Mouse (Mus musculus) hindbrain, embryonic 16.5 days (tissue): ENCODE measurements around the gene Saa4. TPM values are rescaled to one million over a fixed set of nuclear protein-coding genes. Genes with fewer than 3 reads are reported as not detected.

Experiments used
- ATAC-seq: fragments of 200-750 bp; cut with Nextera tagmentation; 2 replicates; pipeline ENCODE4 v1.8.0; 2017; ENCODE audit warnings: moderate TSS enrichment, moderate library complexity
- H3K27ac ChIP-seq: fragments of 300-500 bp; sonication (generic); 2 replicates; pipeline ENCODE4 v1.5.1; 2014; ENCODE audit warnings: low read depth, mild to moderate bottlenecking, control low read depth, low read length, moderate library complexity
- H3K27me3 ChIP-seq: fragments of 300-500 bp; sonication (generic); replicated peaks from 2 replicates; pipeline ENCODE4 v1.6.1; 2014; ENCODE audit warnings: low read length; ENCODE audit not compliant: control insufficient read depth, insufficient read depth
- H3K36me3 ChIP-seq: fragments of 300-500 bp; sonication (generic); 2 replicates; pipeline ENCODE4 v1.6.1; 2014; ENCODE audit warnings: mild to moderate bottlenecking, low read length, moderate library complexity, mixed read lengths; ENCODE audit not compliant: control insufficient read depth, insufficient read depth
- H3K4me1 ChIP-seq: fragments of 300-500 bp; sonication (generic); 2 replicates; pipeline ENCODE4 v1.6.1; 2014; ENCODE audit warnings: low read depth, low read length; ENCODE audit not compliant: control insufficient read depth, insufficient read depth
- H3K4me2 ChIP-seq: fragments of 300-500 bp; sonication (generic); 2 replicates; pipeline ENCODE4 v1.6.1; 2014; ENCODE audit warnings: mild to moderate bottlenecking, low read length, control low read depth, moderate library complexity
- H3K4me3 ChIP-seq: fragments of 300-500 bp; sonication (generic); 2 replicates; pipeline ENCODE4 v1.5.1; 2014; ENCODE audit warnings: mild to moderate bottlenecking, low read length, control low read depth, moderate library complexity
- H3K9ac ChIP-seq: fragments of 300-500 bp; sonication (generic); 2 replicates; pipeline ENCODE4 v1.6.1; 2014; ENCODE audit warnings: low read depth, mild to moderate bottlenecking, control low read depth, low read length, moderate library complexity
- H3K9me3 ChIP-seq: fragments of 300-500 bp; sonication (generic); 2 replicates; pipeline ENCODE4 v1.6.1; 2014; ENCODE audit warnings: mild to moderate bottlenecking, low read length, moderate library complexity; ENCODE audit not compliant: control insufficient read depth
- WGBS: fragments of 180-500 bp; shearing (Covaris S2); extraction: QIAGEN DNeasy Blood & Tissue Kit; methylation state at CpG from one replicate; pipeline ENCODE4 v1.1.7; 2014; 5-methylcytosine and 5-hydroxymethylcytosine counted together
- polyA plus RNA-seq: library from polyadenylated mRNA; unstranded; fragments of >200 nt; fragmentation: Nextera tagmentation; extraction: Ambion mirVana; gene quantifications from 2 replicates; pipeline ENCODE4 v1.2.1, GENCODE M21; 2015

The Saa4 gene
- not detected in 2 replicates for polyA plus RNA-seq

GRCm38 (mm10) chr7:46732458-46732857 is at the start of gene Saa4:
Gene Saa4 (minus strand): TSS chr7:46732603.
- H3K9me3 ChIP-seq = no peaks in the 10 kb centered on the region
- ATAC-seq = no peak
- WGBS = 87% methylated on average over 4 of the region's 4 CpGs

GRCm38 (mm10) chr7:46770706-46771105 is 38.3 kb upstream of the Saa4 start:
- Histone ChIP-seq H3K36me3 (peaks cover 45% of the 10 kb centered on the region), H3K4me2 (no peak overlapping the region), H3K9ac (no peak overlapping the region), H3K27me3 (no peaks in the 10 kb centered on the region), H3K4me3 (no peak overlapping the region), H3K4me1 (no peaks in the 10 kb centered on the region), H3K27ac (no peak overlapping the region), H3K9me3 (no peaks in the 10 kb centered on the region)
- 68% methylated on average over 4 of the region's 4 CpGs for WGBS
- no peak for ATAC-seq

More at GRCm38 (mm10) chr7:46732458-46732857, at the start of gene Saa4:
- Histone ChIP-seq H3K27me3 (no peaks in the 10 kb centered on the region), H3K4me1 (no peaks in the 10 kb centered on the region), H3K9ac (no peak within 1 kb of the TSS), H3K36me3 (no peaks in the 10 kb centered on the region), H3K4me3 (no peak within 1 kb of the TSS), H3K4me2 (no peak within 1 kb of the TSS), H3K27ac (no peak within 1 kb of the TSS)

GRCm38 (mm10) chr7:46768451-46768850 is 36.0 kb upstream of the Saa4 start:
- H3K4me3 ChIP-seq = no peak overlapping the region
- no peaks in the 10 kb centered on the region for H3K4me1 ChIP-seq
- H3K4me2 ChIP-seq = no peak overlapping the region
- no peaks in the 10 kb centered on the region for H3K27me3 ChIP-seq
- H3K9ac ChIP-seq = no peak overlapping the region
- no peak for ATAC-seq
- no peak overlapping the region for H3K27ac ChIP-seq
- 95% methylated on average over 7 of the region's 7 CpGs for WGBS
- no peaks in the 10 kb centered on the region for H3K9me3 ChIP-seq
- H3K36me3 ChIP-seq = peaks cover 32% of the 10 kb centered on the region

- ATAC-seq = no peak
- peaks cover 36% of the 10 kb centered on the region for H3K36me3 ChIP-seq
Measured at GRCm38 (mm10) chr7:46767371-46767770, 35.0 kb upstream of the Saa4 start.

GRCm38 (mm10) chr7:46764672-46765071 is 32.3 kb upstream of the Saa4 start:
- no peak for ATAC-seq
- 87% methylated on average over 8 of the region's 8 CpGs for WGBS
- H3K27me3 ChIP-seq = no peaks in the 10 kb centered on the region

More at GRCm38 (mm10) chr7:46767371-46767770, 35.0 kb upstream of the Saa4 start:
- no peak overlapping the region for H3K4me3 ChIP-seq
- H3K9ac ChIP-seq = no peak overlapping the region
- H3K4me2 ChIP-seq = no peak overlapping the region
- no peak overlapping the region for H3K27ac ChIP-seq
- no peaks in the 10 kb centered on the region for H3K27me3 ChIP-seq
- no peaks in the 10 kb centered on the region for H3K9me3 ChIP-seq
- no peaks in the 10 kb centered on the region for H3K4me1 ChIP-seq

GRCm38 (mm10) chr7:46762601-46763000 is 30.2 kb upstream of the Saa4 start:
- WGBS = 92% methylated on average over 5 of the region's 5 CpGs

More at GRCm38 (mm10) chr7:46764672-46765071, 32.3 kb upstream of the Saa4 start:
- Histone ChIP-seq H3K27ac (no peak overlapping the region), H3K9ac (no peak overlapping the region), H3K36me3 (peaks cover 49% of the 10 kb centered on the region), H3K9me3 (no peaks in the 10 kb centered on the region), H3K4me1 (no peaks in the 10 kb centered on the region), H3K4me3 (no peak overlapping the region), H3K4me2 (no peak overlapping the region)

GRCm38 (mm10) chr7:46761049-46761795 is 28.8 kb upstream of the Saa4 start:
- H3K36me3 ChIP-seq = peaks cover 35% of the 10 kb centered on the region
- no peak for ATAC-seq
- no peaks in the 10 kb centered on the region for H3K9me3 ChIP-seq
- no peak overlapping the region for H3K9ac ChIP-seq
- H3K4me2 ChIP-seq = no peak overlapping the region
- no peak overlapping the region for H3K27ac ChIP-seq
- WGBS = 80% methylated on average over 11 of the region's 11 CpGs
- no peaks in the 10 kb centered on the region for H3K4me1 ChIP-seq
- no peaks in the 10 kb centered on the region for H3K27me3 ChIP-seq
- no peak overlapping the region for H3K4me3 ChIP-seq

More at GRCm38 (mm10) chr7:46762601-46763000, 30.2 kb upstream of the Saa4 start:
- Histone ChIP-seq H3K4me2 (no peak overlapping the region), H3K27ac (no peak overlapping the region), H3K4me3 (no peak overlapping the region), H3K4me1 (no peaks in the 10 kb centered on the region), H3K9ac (no peak overlapping the region), H3K36me3 (peaks cover 35% of the 10 kb centered on the region), H3K9me3 (no peaks in the 10 kb centered on the region), H3K27me3 (no peaks in the 10 kb centered on the region)
- ATAC-seq = no peak

- no peaks in the 10 kb centered on the region for H3K27me3 ChIP-seq
- H3K4me1 ChIP-seq = no peaks in the 10 kb centered on the region
- H3K36me3 ChIP-seq = no peaks in the 10 kb centered on the region
- no peak within 1 kb of the TSS for H3K4me3 ChIP-seq
- 74% methylated on average over 3 of the region's 3 CpGs for whole genome bisulfite sequencing
- no peak for ATAC-seq
- H3K9me3 ChIP-seq = no peaks in the 10 kb centered on the region
- no peak within 1 kb of the TSS for H3K27ac ChIP-seq
- H3K4me2 ChIP-seq = no peak within 1 kb of the TSS
- no peak within 1 kb of the TSS for H3K9ac ChIP-seq
Measured at GRCm38 (mm10) chr7:46751490-46751889, 19.1 kb upstream of the Saa4 start, which contains the start of gene Saa2. Gene Saa2 (plus strand): TSS chr7:46751790.

- Histone ChIP-seq H3K9me3 (no peaks in the 10 kb centered on the region), H3K4me2 (no peak overlapping the region), H3K9ac (no peak overlapping the region), H3K4me1 (no peaks in the 10 kb centered on the region), H3K4me3 (no peak overlapping the region), H3K27ac (no peak overlapping the region), H3K36me3 (no peaks in the 10 kb centered on the region), H3K27me3 (no peaks in the 10 kb centered on the region)
- ATAC-seq = no peak
- WGBS = 33% methylated on average over 3 of the region's 3 CpGs
Measured at GRCm38 (mm10) chr7:46748459-46748858, 16.1 kb upstream of the Saa4 start.
